Mouse (Mus musculus): Measurements from ENCODE around the gene Tspo2. TPM values are rescaled to one million over a fixed set of nuclear protein-coding genes. Genes with fewer than 3 reads are reported as not detected.
A peak's percentile ranks its signal among the peaks of the same experiment; 100 is the strongest.

Gene Tspo2
- polyA plus RNA-seq, 1 experiment from 2014 or later: 0.34 TPM

GRCm38 (mm10) chr17:48430394-48430793 lies 20.9 kb downstream of the Tspo2 start:
- Histone ChIP-seq H3K27me3 (ENCODE audit: control insufficient read depth, insufficient read depth, low read length) (no peaks in the 10 kb centered on the region), H3K4me2 (ENCODE audit: low read depth) (no peak overlapping the region), H3K36me3 (ENCODE audit: control insufficient read depth, insufficient read depth, low read length) (no peaks in the 10 kb centered on the region), H3K4me3 (ENCODE audit: low read depth, low read length) (no peak overlapping the region), H3K4me1 (ENCODE audit: control insufficient read depth, insufficient read depth, low read length) (peaks cover 4% of the 10 kb centered on the region; the same call in 1 of the 2 replicates), H3K9me3 (ENCODE audit: control insufficient read depth, low read length) (no peaks in the 10 kb centered on the region), H3K9ac (ENCODE audit: low read length) (no peak overlapping the region; the same call in 1 of the 2 replicates), H3K27ac (ENCODE audit: low read depth, low read length) (0 out of 2 replicates have a peak overlapping the region, but pooled peaks have one; percentile 17)
- ATAC-seq (ENCODE audit: insufficient read depth, low FRiP score, low TSS enrichment): no peak
- 39% methylated on average over 5 of the region's 5 CpGs for WGBS
- no peak for DNase-seq (ENCODE audit: low spot score)

DNA sequence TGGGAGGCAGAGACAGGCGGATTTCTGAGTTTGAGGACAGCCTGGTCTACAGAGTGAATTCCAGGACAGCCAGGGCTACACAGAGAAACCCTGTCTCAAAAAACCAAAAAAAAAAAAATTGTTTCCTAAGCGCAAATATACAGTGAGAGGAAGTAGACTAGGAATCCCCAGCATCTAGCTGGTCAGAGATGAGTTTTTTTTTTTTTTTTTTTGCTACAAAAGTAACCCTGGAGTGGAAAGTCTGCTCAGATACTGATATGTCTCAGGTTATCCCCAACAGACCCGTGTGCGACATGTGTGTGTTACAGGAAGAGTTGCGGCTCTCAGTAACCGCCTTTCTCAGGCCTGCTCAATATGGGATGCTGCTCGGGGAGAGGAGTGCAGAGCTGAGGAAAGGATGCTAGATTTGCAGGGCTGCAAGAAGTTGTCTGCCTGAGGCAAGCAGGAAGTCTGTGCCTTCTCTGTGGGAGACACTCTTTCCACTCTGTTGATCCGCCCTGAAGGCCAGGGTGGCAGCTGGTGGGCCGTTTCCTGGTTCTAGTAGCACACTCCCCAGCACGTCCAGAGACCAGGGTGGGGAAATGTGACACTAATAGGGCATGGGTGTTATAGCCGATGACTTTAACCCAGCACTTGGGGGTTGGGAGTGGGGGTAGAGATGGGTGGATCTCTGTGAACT lies 23.3 kb downstream of the Tspo2 start:
- Histone ChIP-seq H3K27ac (ENCODE audit: low read depth, low read length) (no peak overlapping the region), H3K4me3 (ENCODE audit: low read depth, low read length) (no peak overlapping the region), H3K27me3 (ENCODE audit: control insufficient read depth, insufficient read depth, low read length) (no peaks in the 10 kb centered on the region), H3K9ac (ENCODE audit: low read length) (no peak overlapping the region), H3K36me3 (ENCODE audit: control insufficient read depth, insufficient read depth, low read length) (no peaks in the 10 kb centered on the region), H3K4me1 (ENCODE audit: control insufficient read depth, insufficient read depth, low read length) (peaks cover 4% of the 10 kb centered on the region; the same call in 1 of the 2 replicates), H3K9me3 (ENCODE audit: control insufficient read depth, low read length) (no peaks in the 10 kb centered on the region), H3K4me2 (ENCODE audit: low read depth) (no peak overlapping the region)
- DNase-seq (ENCODE audit: low spot score) (no peak), ATAC-seq (ENCODE audit: insufficient read depth, low FRiP score, low TSS enrichment) (no peak)
- WGBS: 70% methylated on average over 11 of the region's 11 CpGs

DNA sequence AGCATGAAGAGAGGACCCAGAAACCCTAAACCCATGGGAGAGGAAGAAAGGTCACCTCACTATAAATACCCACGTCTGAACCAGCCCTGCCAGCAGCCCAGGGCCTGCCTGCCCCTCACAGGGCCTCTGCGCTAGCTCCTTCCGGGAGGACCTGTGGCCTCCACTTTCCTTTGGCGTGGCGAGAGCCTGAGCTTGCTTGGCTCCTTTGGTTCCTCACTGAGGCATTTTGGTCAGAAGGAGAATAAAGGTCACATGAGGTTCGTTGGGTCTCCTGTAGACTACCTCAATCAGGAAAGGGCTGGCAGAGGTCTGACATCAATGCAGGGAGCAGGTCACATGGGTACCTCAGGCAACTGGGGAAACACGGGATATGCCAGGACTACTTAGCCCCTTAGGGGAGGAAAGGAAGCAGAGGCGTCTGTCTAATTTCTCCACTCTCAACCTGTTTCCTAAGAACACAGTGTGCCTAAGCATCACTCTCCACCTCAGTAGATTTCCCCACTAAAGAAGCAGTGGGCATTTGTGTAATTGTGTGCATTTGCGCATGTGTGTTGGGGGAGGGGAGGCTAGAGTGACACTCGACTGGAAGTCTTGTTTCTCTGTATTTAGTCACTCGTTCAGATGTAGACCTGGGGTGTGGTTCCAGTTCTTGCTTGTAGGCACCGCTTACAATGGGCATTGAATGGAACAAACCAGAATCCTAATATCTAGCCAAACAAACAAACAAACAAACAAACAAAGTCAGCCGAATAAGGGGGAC lies 24.2 kb downstream of the Tspo2 start:
- no peak for ATAC-seq (ENCODE audit: insufficient read depth, low FRiP score, low TSS enrichment)
- Histone ChIP-seq H3K36me3 (ENCODE audit: control insufficient read depth, insufficient read depth, low read length) (no peaks in the 10 kb centered on the region), H3K27me3 (ENCODE audit: control insufficient read depth, insufficient read depth, low read length) (no peaks in the 10 kb centered on the region), H3K4me1 (ENCODE audit: control insufficient read depth, insufficient read depth, low read length) (peaks cover 4% of the 10 kb centered on the region; the same call in 1 of the 2 replicates), H3K9me3 (ENCODE audit: control insufficient read depth, low read length) (no peaks in the 10 kb centered on the region), H3K4me2 (ENCODE audit: low read depth) (no peak overlapping the region), H3K9ac (ENCODE audit: low read length) (no peak overlapping the region), H3K4me3 (ENCODE audit: low read depth, low read length) (no peak overlapping the region), H3K27ac (ENCODE audit: low read depth, low read length) (no peak overlapping the region)
- no peak for DNase-seq (ENCODE audit: low spot score)
- 74% methylated on average over 13 of the region's 13 CpGs for WGBS

GRCm38 (mm10) chr17:48425823-48426612 lies 25.3 kb downstream of the Tspo2 start:
- 56% methylated on average over 9 of the region's 9 CpGs for WGBS
- Histone ChIP-seq H3K9me3 (ENCODE audit: control insufficient read depth, low read length) (no peaks in the 10 kb centered on the region), H3K4me1 (ENCODE audit: control insufficient read depth, insufficient read depth, low read length) (peaks cover 4% of the 10 kb centered on the region; the same call in 1 of the 2 replicates), H3K4me2 (ENCODE audit: low read depth) (no peak overlapping the region), H3K27me3 (ENCODE audit: control insufficient read depth, insufficient read depth, low read length) (no peaks in the 10 kb centered on the region), H3K4me3 (ENCODE audit: low read depth, low read length) (no peak overlapping the region), H3K36me3 (ENCODE audit: control insufficient read depth, insufficient read depth, low read length) (no peaks in the 10 kb centered on the region), H3K9ac (ENCODE audit: low read length) (no peak overlapping the region), H3K27ac (ENCODE audit: low read depth, low read length) (no peak overlapping the region)
- DNase-seq (ENCODE audit: low spot score) (no peak), ATAC-seq (ENCODE audit: insufficient read depth, low FRiP score, low TSS enrichment) (no peak)

- WGBS: 88% methylated on average over 9 of the region's 9 CpGs
- no peak overlapping the region for H3K27ac ChIP-seq (ENCODE audit: low read depth, low read length)
- no peaks in the 10 kb centered on the region for H3K36me3 ChIP-seq (ENCODE audit: control insufficient read depth, insufficient read depth, low read length)
- no peaks in the 10 kb centered on the region for H3K27me3 ChIP-seq (ENCODE audit: control insufficient read depth, insufficient read depth, low read length)
- no peaks in the 10 kb centered on the region for H3K9me3 ChIP-seq (ENCODE audit: control insufficient read depth, low read length)
- H3K4me2 ChIP-seq (ENCODE audit: low read depth): no peak overlapping the region
- ATAC-seq (ENCODE audit: insufficient read depth, low FRiP score, low TSS enrichment) (no peak), DNase-seq (ENCODE audit: low spot score) (no peak)
- no peak overlapping the region for H3K4me3 ChIP-seq (ENCODE audit: low read depth, low read length)
- H3K4me1 ChIP-seq (ENCODE audit: control insufficient read depth, insufficient read depth, low read length): peaks cover 4% of the 10 kb centered on the region; the same call in 1 of the 2 replicates
- no peak overlapping the region for H3K9ac ChIP-seq (ENCODE audit: low read length)
These were observed 27.1 kb downstream of the Tspo2 start for GRCm38 (mm10) chr17:48424237-48424636.

- Histone ChIP-seq H3K9me3 (ENCODE audit: control insufficient read depth, low read length) (no peaks in the 10 kb centered on the region), H3K27me3 (ENCODE audit: control insufficient read depth, insufficient read depth, low read length) (no peaks in the 10 kb centered on the region), H3K4me3 (ENCODE audit: low read depth, low read length) (no peak overlapping the region), H3K4me1 (ENCODE audit: control insufficient read depth, insufficient read depth, low read length) (no peaks in the 10 kb centered on the region), H3K27ac (ENCODE audit: low read depth, low read length) (no peak overlapping the region), H3K36me3 (ENCODE audit: control insufficient read depth, insufficient read depth, low read length) (no peaks in the 10 kb centered on the region; the same call in 1 of the 2 replicates), H3K9ac (ENCODE audit: low read length) (no peak overlapping the region), H3K4me2 (ENCODE audit: low read depth) (no peak overlapping the region)
- no peak for DNase-seq (ENCODE audit: low spot score)
- no peak for ATAC-seq (ENCODE audit: insufficient read depth, low FRiP score, low TSS enrichment)
- 56% methylated on average over 2 of the region's 2 CpGs for WGBS
These were observed 31.8 kb downstream of the Tspo2 start for GRCm38 (mm10) chr17:48419571-48419970.

- Histone ChIP-seq H3K9me3 (ENCODE audit: control insufficient read depth, low read length) (no peaks in the 10 kb centered on the region), H3K36me3 (ENCODE audit: control insufficient read depth, insufficient read depth, low read length) (no peaks in the 10 kb centered on the region; the same call in 1 of the 2 replicates), H3K4me3 (ENCODE audit: low read depth, low read length) (no peak overlapping the region), H3K27me3 (ENCODE audit: control insufficient read depth, insufficient read depth, low read length) (no peaks in the 10 kb centered on the region), H3K4me1 (ENCODE audit: control insufficient read depth, insufficient read depth, low read length) (no peaks in the 10 kb centered on the region), H3K27ac (ENCODE audit: low read depth, low read length) (no peak overlapping the region), H3K4me2 (ENCODE audit: low read depth) (no peak overlapping the region), H3K9ac (ENCODE audit: low read length) (no peak overlapping the region)
- DNase-seq (ENCODE audit: low spot score): no peak
- 90% methylated on average over 1 of the region's 1 CpGs for WGBS
- no peak for ATAC-seq (ENCODE audit: insufficient read depth, low FRiP score, low TSS enrichment)
These were observed 32.5 kb downstream of the Tspo2 start for GRCm38 (mm10) chr17:48418781-48419180.

DNA sequence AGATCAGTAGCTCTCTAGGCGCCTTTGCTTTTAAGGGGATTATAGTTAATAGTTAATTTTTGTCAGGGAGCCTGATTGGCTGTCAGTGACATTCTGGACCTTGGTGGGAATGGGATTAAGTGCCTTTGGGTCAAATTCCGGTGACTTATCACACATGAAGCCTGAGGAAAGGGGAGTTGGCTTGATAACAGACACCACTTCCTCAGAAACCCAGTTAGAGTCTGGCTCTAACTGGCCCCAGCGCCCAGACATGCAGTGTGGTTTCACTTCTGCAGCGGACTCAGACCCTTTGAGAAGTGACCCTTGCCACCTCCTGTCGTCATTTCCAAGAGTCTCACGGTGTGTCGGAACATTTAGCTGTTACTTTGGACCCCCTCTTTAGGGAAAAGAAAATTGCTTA lies 33.1 kb downstream of the Tspo2 start:
- DNase-seq (ENCODE audit: low spot score) (no peak), ATAC-seq (ENCODE audit: insufficient read depth, low FRiP score, low TSS enrichment) (no peak)
- no peaks in the 10 kb centered on the region for H3K9me3 ChIP-seq (ENCODE audit: control insufficient read depth, low read length)
- no peak overlapping the region for H3K27ac ChIP-seq (ENCODE audit: low read depth, low read length)
- no peaks in the 10 kb centered on the region for H3K27me3 ChIP-seq (ENCODE audit: control insufficient read depth, insufficient read depth, low read length)
- 84% methylated on average over 7 of the region's 7 CpGs for WGBS
- H3K4me1 ChIP-seq (ENCODE audit: control insufficient read depth, insufficient read depth, low read length): no peaks in the 10 kb centered on the region
- no peak overlapping the region for H3K4me3 ChIP-seq (ENCODE audit: low read depth, low read length)
- no peaks in the 10 kb centered on the region; the same call in 1 of the 2 replicates for H3K36me3 ChIP-seq (ENCODE audit: control insufficient read depth, insufficient read depth, low read length)
- no peak overlapping the region for H3K4me2 ChIP-seq (ENCODE audit: low read depth)
- H3K9ac ChIP-seq (ENCODE audit: low read length): no peak overlapping the region

Measured in neural tube, embryonic 11.5 days (tissue).